Mouse (Mus musculus) liver, postnatal 0 days (tissue): Measurements from ENCODE around the gene Cyp27b1.

Experiments used
- CTCF ChIP-seq: sonication (generic); IDR thresholded peaks from 2 replicates; pipeline ENCODE4 v1.5.1; 2016; ENCODE audit warnings: antibody characterized with exemption, low read depth
- EP300 ChIP-seq: IDR thresholded peaks from 2 replicates; pipeline ENCODE4 v1.6.1; 2016; ENCODE audit warnings: antibody characterized with exemption, low read depth, mild to moderate bottlenecking

- no peak for TF ChIP-seq CTCF
- no peak for TF ChIP-seq EP300
These were observed 13.5 kb downstream of the Cyp27b1 start for GRCm38 (mm10) chr10:127061513-127061912.
